Mouse (Mus musculus) forebrain, postnatal 0 days (tissue): ENCODE data around the gene Tmem123. TPM values are rescaled to one million over a fixed set of nuclear protein-coding genes. Genes with fewer than 3 reads are reported as not detected.
A peak's percentile ranks its signal among the peaks of the same experiment; 100 is the strongest.

Experiments used
- ATAC-seq: fragments of 200-750 bp; cut with Nextera tagmentation; 2 replicates; pipeline ENCODE4 v1.8.0; 2017; ENCODE audit warnings: mild to moderate bottlenecking, moderate library complexity
- DNase-seq: peaks from one replicate; pipeline ENCODE4 v3.0.0-alpha.2; 2015
- H3K27ac ChIP-seq: fragments of 300-500 bp; sonication (generic); 2 replicates; pipeline ENCODE4 v1.5.1; 2014; ENCODE audit warnings: low read depth, mild to moderate bottlenecking, antibody characterized with exemption, low read length, moderate library complexity, mixed read lengths
- H3K27me3 ChIP-seq: fragments of 300-500 bp; sonication (generic); 2 replicates; pipeline ENCODE4 v1.6.1; 2014; ENCODE audit warnings: mild to moderate bottlenecking, low read length, mixed read lengths; ENCODE audit not compliant: insufficient read depth
- H3K36me3 ChIP-seq: fragments of 300-500 bp; sonication (generic); 2 replicates; pipeline ENCODE4 v1.6.1; 2014; ENCODE audit warnings: mild to moderate bottlenecking, moderate library complexity; ENCODE audit not compliant: insufficient read depth
- H3K4me1 ChIP-seq: fragments of 300-500 bp; sonication (generic); 2 replicates; pipeline ENCODE4 v1.6.1; 2014; ENCODE audit warnings: antibody characterized with exemption; ENCODE audit not compliant: insufficient read depth
- H3K4me2 ChIP-seq: fragments of 300-500 bp; sonication (generic); 2 replicates; pipeline ENCODE4 v1.6.1; 2014; ENCODE audit warnings: low read depth, mild to moderate bottlenecking, moderate library complexity
- H3K4me3 ChIP-seq: fragments of 300-500 bp; sonication (generic); 2 replicates; pipeline ENCODE4 v1.5.1; 2014; ENCODE audit warnings: low read depth, low read length, mixed read lengths
- H3K9ac ChIP-seq: fragments of 300-500 bp; sonication (generic); 2 replicates; pipeline ENCODE4 v1.6.1; 2014; ENCODE audit warnings: mild to moderate bottlenecking
- H3K9me3 ChIP-seq: fragments of 300-500 bp; sonication (generic); 2 replicates; pipeline ENCODE4 v1.6.1; 2016; ENCODE audit warnings: low read length
- CTCF ChIP-seq: sonication (generic); IDR thresholded peaks from 2 replicates; pipeline ENCODE4 v1.5.1; 2016; ENCODE audit warnings: antibody characterized with exemption, control low read depth, low read depth
- WGBS: fragments of 180-500 bp; shearing (Covaris S2); extraction: QIAGEN DNeasy Blood & Tissue Kit; methylation state at CpG from one replicate; pipeline ENCODE4 v1.1.7; 2014; 5-methylcytosine and 5-hydroxymethylcytosine counted together
- polyA plus RNA-seq: library from polyadenylated mRNA; unstranded; fragments of >200 nt; fragmentation: Nextera tagmentation; extraction: Ambion mirVana; gene quantifications from 2 replicates; pipeline ENCODE4 v1.2.1, GENCODE M21; 2015
- total RNA-seq: library from RNA; depleted of rRNA; stranded (reverse); fragments of >200 nt; gene quantifications from 2 replicates; pipeline ENCODE4 v1.2.3, GENCODE M21; 2014

Tmem123 gene
- total and polyA plus RNA-seq, 2 experiments from 2014 or later, result 13.9 to 19.8 TPM

DNA sequence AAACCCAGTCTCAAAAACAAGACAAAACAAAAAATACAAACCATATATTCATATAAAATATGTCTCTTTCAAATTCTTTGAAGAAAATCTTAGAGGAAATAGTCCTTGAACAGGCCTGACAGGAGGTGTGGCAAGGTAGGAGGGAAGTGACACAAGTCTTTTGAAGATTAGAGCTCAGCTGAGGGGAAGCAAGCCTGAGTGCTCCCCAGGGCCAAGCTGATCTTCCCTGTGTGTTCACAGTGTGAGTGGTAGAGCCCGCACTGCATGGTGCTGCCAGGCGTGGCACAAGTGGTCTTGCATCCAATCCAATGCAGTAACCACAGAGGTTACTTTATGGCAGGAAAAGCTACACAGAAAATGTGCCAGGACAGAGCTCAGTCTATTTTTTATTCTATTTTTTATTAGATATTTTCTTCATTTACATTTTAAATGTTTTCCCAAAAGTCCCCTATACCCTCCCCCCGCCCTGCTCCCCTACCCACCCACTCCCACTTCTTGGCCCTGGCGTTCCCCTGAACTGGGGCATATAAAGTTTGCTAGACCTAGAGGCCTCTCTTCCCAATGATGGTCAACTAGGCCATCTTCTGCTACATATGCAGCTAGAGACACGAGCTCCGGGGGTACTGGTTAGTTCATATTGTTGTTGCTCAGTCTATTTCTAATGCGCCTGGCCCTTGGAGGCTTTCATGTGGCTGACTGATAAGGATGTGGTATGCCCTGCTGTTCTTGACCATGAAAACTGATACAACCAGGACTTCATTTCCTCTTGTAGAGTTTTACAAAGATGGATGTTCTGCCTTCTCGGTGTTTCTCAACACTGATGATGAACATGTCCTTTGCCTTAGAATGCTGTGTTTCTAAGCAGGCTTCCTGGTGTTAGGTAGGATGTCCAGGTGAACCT, 16.7 kb downstream of the Tmem123 start:
- TF ChIP-seq CTCF, result no peak
- Histone ChIP-seq H3K36me3 (peaks cover 5% of the 10 kb centered on the region), H3K4me3 (no peak overlapping the region), H3K4me1 (no peaks in the 10 kb centered on the region), H3K27ac (no peak overlapping the region), H3K4me2 (no peak overlapping the region), H3K9ac (no peak overlapping the region), H3K27me3 (no peaks in the 10 kb centered on the region), H3K9me3 (no peaks in the 10 kb centered on the region)
- DNase-seq, result no peak
- 95% methylated on average over 8 of the region's 8 CpGs for WGBS
- no peak for ATAC-seq

DNA sequence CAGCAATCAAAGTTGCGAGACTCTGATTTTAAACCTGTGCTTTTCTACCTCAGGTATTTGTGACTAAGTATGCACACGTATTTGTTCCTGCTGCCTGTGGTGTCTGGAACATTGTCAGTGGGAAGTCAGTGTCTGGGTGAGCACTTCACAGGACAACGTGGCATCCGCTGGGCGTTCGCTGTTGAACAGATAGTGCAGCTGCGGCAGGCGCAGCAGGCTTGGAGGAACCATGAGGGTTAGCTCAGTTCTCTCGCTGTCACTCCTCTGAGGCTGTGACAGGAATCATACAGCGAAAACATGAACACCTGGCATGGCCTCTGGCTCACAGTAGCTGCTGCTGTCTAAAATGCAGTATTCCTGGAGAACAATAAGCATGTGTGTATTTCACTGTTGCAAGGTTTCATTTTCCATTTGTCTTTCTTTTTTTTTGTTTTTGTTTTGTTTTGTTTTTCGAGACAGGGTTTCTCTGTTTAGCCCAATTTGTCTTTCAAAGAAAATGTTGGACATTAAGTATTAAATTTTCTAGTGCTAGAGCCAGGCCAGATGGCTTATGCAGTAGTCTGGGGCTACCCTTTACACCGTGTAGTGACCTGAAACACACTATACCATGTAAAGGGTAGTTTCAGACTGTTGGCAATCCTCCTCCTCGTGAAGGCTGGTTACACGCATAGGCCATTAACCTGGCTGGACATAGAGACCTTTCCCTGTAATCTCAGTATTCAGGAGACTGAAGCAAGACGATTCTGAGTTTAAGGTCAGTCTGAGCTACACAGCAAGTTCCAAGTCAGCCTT, 20.2 kb downstream of the Tmem123 start:
- H3K4me2 ChIP-seq, result no peak overlapping the region
- DNase-seq (no peak), ATAC-seq (peak; percentile 41; the same call in 1 of the 2 replicates)
- H3K36me3 ChIP-seq, result peaks cover 2% of the 10 kb centered on the region
- no peaks in the 10 kb centered on the region for H3K4me1 ChIP-seq
- 79% methylated on average over 15 of the region's 15 CpGs for WGBS
- no peaks in the 10 kb centered on the region for H3K27me3 ChIP-seq
- H3K9me3 ChIP-seq, result no peaks in the 10 kb centered on the region
- no peak for TF ChIP-seq CTCF
- H3K9ac ChIP-seq, result no peak overlapping the region
- no peak overlapping the region for H3K27ac ChIP-seq
- no peak overlapping the region for H3K4me3 ChIP-seq

DNA sequence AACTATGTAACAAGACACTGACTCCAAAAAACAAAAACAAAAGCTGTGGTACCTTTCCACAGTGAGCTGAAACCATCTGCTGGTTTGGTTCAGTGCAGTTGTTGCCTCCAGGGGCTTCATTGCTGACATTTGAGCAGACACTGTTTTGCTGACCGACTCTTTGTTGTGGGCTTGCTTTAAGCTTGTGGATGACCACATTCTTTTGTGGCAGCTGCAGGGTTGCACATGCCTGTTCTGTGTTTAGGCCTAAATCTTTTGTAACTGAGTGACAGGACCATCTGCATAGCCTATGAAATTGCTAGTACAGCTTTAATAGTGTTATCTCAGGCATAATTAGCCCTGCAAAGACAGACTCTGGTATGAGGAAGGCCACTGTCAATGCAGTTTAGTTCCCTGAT, 20.8 kb downstream of the Tmem123 start:
- Histone ChIP-seq H3K4me1 (no peaks in the 10 kb centered on the region), H3K27ac (no peak overlapping the region), H3K4me2 (no peak overlapping the region), H3K9me3 (no peaks in the 10 kb centered on the region), H3K9ac (no peak overlapping the region), H3K36me3 (no peaks in the 10 kb centered on the region; the same call in 1 of the 2 replicates), H3K27me3 (no peaks in the 10 kb centered on the region), H3K4me3 (no peak overlapping the region)
- DNase-seq, result no peak
- ATAC-seq, result peak; percentile 62
- 29% methylated on average over 1 of the region's 1 CpGs for WGBS
- no peak for TF ChIP-seq CTCF

DNA sequence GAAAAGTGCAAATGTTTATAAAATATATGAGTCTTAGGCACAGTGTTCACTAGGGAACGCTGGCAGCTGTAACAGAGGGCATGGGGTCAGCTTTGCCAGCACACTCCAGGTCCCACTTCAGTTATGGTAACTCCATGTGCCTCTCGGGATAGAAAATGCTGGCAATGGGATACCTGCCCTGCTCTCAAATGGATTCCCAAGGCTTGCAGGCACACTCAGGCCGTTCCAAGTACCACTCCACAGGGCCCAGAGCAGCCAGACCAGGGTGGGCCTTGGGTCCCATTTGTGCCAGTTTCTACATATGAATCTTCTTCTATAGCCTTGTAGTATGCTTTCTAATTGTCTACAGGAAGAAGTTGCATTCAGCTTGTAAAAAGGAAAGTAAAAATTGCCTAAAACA, 21.6 kb downstream of the Tmem123 start:
- H3K9me3 ChIP-seq, result no peaks in the 10 kb centered on the region
- no peak for DNase-seq
- 93% methylated on average over 3 of the region's 3 CpGs for WGBS
- no peaks in the 10 kb centered on the region for H3K27me3 ChIP-seq
- TF ChIP-seq CTCF, result no peak
- no peak for ATAC-seq
- no peaks in the 10 kb centered on the region; the same call in 1 of the 2 replicates for H3K36me3 ChIP-seq
- H3K4me3 ChIP-seq, result no peak overlapping the region
- no peak overlapping the region for H3K4me2 ChIP-seq
- H3K4me1 ChIP-seq, result no peaks in the 10 kb centered on the region
- H3K9ac ChIP-seq, result no peak overlapping the region
- no peak overlapping the region for H3K27ac ChIP-seq

DNA sequence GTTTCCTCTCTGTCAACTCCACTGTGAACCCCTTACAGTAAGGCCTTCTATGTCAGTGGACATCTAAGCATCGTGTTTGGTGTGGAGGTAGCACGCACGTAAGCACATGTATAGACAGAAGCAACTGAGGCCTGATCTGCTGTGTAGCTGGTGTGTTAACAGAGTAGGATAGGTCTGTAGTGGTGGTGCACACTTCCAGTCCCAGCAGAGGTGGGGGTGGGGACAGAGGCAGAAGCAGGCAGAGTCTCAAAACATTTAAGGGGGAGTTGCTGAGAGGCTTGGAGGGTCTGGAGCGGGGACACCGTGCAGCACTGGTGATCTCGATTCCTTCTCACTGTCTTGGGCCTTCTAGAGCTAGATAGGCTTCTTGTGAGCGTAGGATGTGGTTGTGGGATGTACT, 22.2 kb downstream of the Tmem123 start:
- H3K4me3 ChIP-seq, result no peak overlapping the region
- no peak for DNase-seq
- no peaks in the 10 kb centered on the region for H3K4me1 ChIP-seq
- H3K4me2 ChIP-seq, result no peak overlapping the region
- no peak overlapping the region for H3K9ac ChIP-seq
- ATAC-seq, result no peak
- no peak for TF ChIP-seq CTCF
- no peaks in the 10 kb centered on the region for H3K9me3 ChIP-seq
- 94% methylated on average over 7 of the region's 7 CpGs for whole genome bisulfite sequencing
- H3K36me3 ChIP-seq, result peaks cover 4% of the 10 kb centered on the region
- peak overlapping the region; percentile 9; the same call in 1 of the 2 replicates for H3K27ac ChIP-seq
- no peaks in the 10 kb centered on the region for H3K27me3 ChIP-seq

DNA sequence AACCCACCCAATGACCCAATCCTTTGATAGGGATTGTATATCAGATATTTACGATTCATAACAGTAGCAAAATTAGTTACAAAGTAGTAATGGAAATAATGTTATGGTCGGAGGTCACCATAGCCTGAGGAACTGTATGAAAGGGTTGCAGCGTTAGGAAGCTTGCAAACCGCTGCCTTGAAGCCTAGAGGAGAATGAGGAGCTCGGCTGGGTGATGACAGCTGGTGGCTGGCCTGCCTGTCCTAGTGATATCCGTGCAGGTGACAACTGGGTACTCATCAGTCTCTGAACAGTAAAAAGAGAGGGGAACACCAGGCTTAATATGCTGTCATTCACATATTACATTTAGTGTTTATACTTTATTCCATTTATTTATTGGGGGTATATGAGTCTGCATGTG, 24.6 kb downstream of the Tmem123 start:
- H3K9me3 ChIP-seq, result no peaks in the 10 kb centered on the region
- H3K9ac ChIP-seq, result no peak overlapping the region
- no peak for DNase-seq
- peaks cover 8% of the 10 kb centered on the region for H3K36me3 ChIP-seq
- H3K4me2 ChIP-seq, result no peak overlapping the region
- no peak overlapping the region for H3K4me3 ChIP-seq
- 91% methylated on average over 6 of the region's 6 CpGs for WGBS
- no peak overlapping the region for H3K27ac ChIP-seq
- no peak for ATAC-seq
- H3K4me1 ChIP-seq, result no peaks in the 10 kb centered on the region
- TF ChIP-seq CTCF, result no peak
- no peaks in the 10 kb centered on the region for H3K27me3 ChIP-seq
